Mouse (Mus musculus): Measurements from ENCODE around the gene Pde4b. TPM values are rescaled to one million over a fixed set of nuclear protein-coding genes. Genes with fewer than 3 reads are reported as not detected.

The Pde4b gene
- polyA plus RNA-seq, 1 experiment from 2014 or later, result 14.6 TPM

DNA sequence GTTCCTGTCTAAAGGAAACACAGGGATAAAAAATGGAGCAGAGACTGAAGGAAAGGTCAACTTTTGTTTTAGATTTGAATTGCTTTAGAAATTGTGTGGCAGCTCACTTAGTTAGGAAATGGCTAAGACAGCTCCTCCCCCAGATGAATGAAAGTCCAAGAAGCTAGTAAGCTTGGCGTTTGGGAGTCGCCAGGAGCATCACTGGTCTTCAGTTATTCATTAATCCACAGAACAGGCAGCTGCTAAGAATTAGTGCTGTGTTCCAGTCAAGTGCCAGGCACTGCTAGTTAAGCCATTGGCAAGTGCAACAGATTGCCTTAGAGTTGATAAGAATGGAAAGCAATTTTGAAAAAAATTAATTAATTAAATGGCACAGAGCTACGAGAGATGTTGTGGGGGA, 390.8 kb downstream of the Pde4b start:
- Histone ChIP-seq H3K4me3 (ENCODE audit: low read depth, low read length) (no peak overlapping the region), H3K9me3 (ENCODE audit: control insufficient read depth, low read length) (no peaks in the 10 kb centered on the region), H3K4me1 (replicated peaks; ENCODE audit: control insufficient read depth, insufficient read depth, low read length) (no peaks in the 10 kb centered on the region), H3K27ac (ENCODE audit: low read depth) (no peak overlapping the region), H3K36me3 (ENCODE audit: control insufficient read depth, insufficient read depth, low read length) (no peaks in the 10 kb centered on the region), H3K9ac (ENCODE audit: low read length) (no peak overlapping the region), H3K27me3 (replicated peaks; ENCODE audit: control insufficient read depth, insufficient read depth, low read length) (no peaks in the 10 kb centered on the region), H3K4me2 (ENCODE audit: low read length) (no peak overlapping the region)
- no peak for DNase-seq (ENCODE audit: low spot score)
- ATAC-seq (replicated peaks; ENCODE audit: low FRiP score, low TSS enrichment, low read depth), result no peak
- 45% methylated on average over 3 of the region's 3 CpGs for WGBS

DNA sequence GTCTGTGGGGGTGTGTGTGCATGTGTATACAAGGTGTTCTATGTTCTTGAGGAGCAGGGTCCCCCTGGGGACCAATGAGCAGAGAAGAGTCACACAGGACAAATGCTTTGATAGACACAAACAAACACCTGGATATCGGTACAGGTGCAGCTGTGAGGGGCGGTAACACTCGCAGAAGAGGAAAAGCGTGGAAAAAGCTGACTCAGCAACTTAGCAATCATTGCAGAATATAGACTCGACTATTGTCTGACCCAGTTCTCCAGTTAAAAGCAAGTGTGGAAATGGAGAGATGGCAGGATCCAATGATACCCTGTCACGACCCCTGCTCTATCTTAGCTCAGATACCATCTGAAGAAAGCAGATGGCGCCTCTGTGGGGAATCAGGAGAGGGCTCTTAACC, 391.5 kb downstream of the Pde4b start:
- DNase-seq (ENCODE audit: low spot score) (no peak), ATAC-seq (replicated peaks; ENCODE audit: low FRiP score, low TSS enrichment, low read depth) (no peak)
- H3K27ac ChIP-seq (ENCODE audit: low read depth), result no peak overlapping the region
- H3K4me2 ChIP-seq (ENCODE audit: low read length), result no peak overlapping the region
- H3K9me3 ChIP-seq (ENCODE audit: control insufficient read depth, low read length), result no peaks in the 10 kb centered on the region
- no peak overlapping the region for H3K9ac ChIP-seq (ENCODE audit: low read length)
- H3K4me1 ChIP-seq (replicated peaks; ENCODE audit: control insufficient read depth, insufficient read depth, low read length), result no peaks in the 10 kb centered on the region
- no peak overlapping the region for H3K4me3 ChIP-seq (ENCODE audit: low read depth, low read length)
- H3K27me3 ChIP-seq (replicated peaks; ENCODE audit: control insufficient read depth, insufficient read depth, low read length), result no peaks in the 10 kb centered on the region
- no peaks in the 10 kb centered on the region for H3K36me3 ChIP-seq (ENCODE audit: control insufficient read depth, insufficient read depth, low read length)
- 88% methylated on average over 7 of the region's 7 CpGs for WGBS

DNA sequence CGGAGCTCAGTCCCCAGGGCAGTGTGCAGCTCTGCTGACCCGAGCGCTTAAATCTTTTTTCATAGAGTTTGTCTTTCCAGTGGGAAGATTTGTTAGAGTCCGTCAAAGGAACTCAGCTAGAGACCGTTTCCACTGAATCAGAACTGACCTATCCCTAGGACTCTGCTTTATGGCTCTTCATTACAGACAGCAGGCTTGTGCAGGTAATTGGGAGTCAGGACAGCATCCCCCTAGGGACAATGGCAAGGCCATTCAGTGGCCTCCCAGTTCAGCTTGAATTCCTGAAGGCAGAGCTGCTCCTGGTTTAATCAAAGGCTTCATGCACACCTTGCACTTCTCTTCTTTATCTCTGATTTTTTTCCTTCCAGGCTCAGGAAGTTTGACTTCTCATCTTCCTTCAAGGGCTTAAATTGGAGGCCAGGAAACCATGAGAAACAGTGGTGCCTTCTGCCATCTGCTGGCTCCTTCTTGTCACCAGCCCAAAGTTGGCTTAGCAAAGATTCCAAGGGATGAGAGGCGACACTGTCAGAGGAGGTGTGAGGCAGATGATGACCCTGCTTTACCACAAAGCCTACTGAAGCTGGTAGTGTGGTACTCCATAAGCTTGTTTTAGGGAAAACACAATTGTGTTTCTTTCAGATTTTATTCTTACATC, 393.6 kb downstream of the Pde4b start:
- H3K27me3 ChIP-seq (replicated peaks; ENCODE audit: control insufficient read depth, insufficient read depth, low read length), result no peaks in the 10 kb centered on the region
- no peaks in the 10 kb centered on the region for H3K9me3 ChIP-seq (ENCODE audit: control insufficient read depth, low read length)
- DNase-seq (ENCODE audit: low spot score) (no peak), ATAC-seq (replicated peaks; ENCODE audit: low FRiP score, low TSS enrichment, low read depth) (no peak)
- H3K4me1 ChIP-seq (replicated peaks; ENCODE audit: control insufficient read depth, insufficient read depth, low read length), result no peaks in the 10 kb centered on the region
- no peak overlapping the region for H3K27ac ChIP-seq (ENCODE audit: low read depth)
- H3K4me3 ChIP-seq (ENCODE audit: low read depth, low read length), result no peak overlapping the region
- H3K9ac ChIP-seq (ENCODE audit: low read length), result no peak overlapping the region
- no peaks in the 10 kb centered on the region for H3K36me3 ChIP-seq (ENCODE audit: control insufficient read depth, insufficient read depth, low read length)
- WGBS, result 63% methylated on average over 6 of the region's 6 CpGs
- H3K4me2 ChIP-seq (ENCODE audit: low read length), result no peak overlapping the region

DNA sequence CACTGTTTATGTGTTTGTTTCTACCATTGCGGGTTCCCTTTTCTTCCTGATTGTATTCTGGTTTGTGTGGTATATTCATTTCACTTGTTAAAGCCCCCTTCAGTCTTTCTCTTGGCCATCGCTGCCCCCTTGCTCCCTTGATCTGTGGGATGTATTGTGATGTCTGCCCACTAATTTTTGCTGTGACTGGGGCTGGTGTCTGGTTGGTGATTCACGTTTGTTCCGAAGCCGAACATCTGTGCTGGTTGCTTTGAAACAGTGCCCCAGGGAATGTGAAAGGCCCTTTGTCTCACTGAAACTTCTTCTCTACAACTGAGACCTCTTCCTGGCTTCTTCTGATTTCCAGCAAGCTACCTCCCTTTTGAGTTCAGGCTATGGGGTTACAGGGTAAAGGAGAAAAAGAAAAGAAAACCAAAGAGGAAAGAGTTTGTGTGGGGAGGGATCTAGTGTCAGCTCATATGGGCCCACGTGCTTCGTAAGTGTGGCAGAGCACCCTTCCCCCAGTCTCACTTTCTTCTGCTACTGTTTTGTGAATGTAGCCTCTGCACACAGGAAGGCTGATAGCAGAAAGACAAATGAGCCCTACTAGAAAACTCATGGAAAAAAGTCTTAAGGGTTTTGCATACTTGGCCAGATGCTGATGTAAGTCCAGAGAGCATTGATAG, 396.1 kb downstream of the Pde4b start:
- H3K9ac ChIP-seq (ENCODE audit: low read length), result no peak overlapping the region
- no peak overlapping the region for H3K27ac ChIP-seq (ENCODE audit: low read depth)
- no peaks in the 10 kb centered on the region for H3K9me3 ChIP-seq (ENCODE audit: control insufficient read depth, low read length)
- H3K4me2 ChIP-seq (ENCODE audit: low read length), result no peak overlapping the region
- H3K4me3 ChIP-seq (ENCODE audit: low read depth, low read length), result no peak overlapping the region
- H3K4me1 ChIP-seq (replicated peaks; ENCODE audit: control insufficient read depth, insufficient read depth, low read length), result 0 out of 2 replicates have a peak, but pooled peaks cover under 1% of the 10 kb centered on the region
- H3K27me3 ChIP-seq (replicated peaks; ENCODE audit: control insufficient read depth, insufficient read depth, low read length), result no peaks in the 10 kb centered on the region
- WGBS, result 54% methylated on average over 7 of the region's 7 CpGs
- no peak for ATAC-seq (replicated peaks; ENCODE audit: low FRiP score, low TSS enrichment, low read depth)
- H3K36me3 ChIP-seq (ENCODE audit: control insufficient read depth, insufficient read depth, low read length), result no peaks in the 10 kb centered on the region
- DNase-seq (ENCODE audit: low spot score), result no peak

DNA sequence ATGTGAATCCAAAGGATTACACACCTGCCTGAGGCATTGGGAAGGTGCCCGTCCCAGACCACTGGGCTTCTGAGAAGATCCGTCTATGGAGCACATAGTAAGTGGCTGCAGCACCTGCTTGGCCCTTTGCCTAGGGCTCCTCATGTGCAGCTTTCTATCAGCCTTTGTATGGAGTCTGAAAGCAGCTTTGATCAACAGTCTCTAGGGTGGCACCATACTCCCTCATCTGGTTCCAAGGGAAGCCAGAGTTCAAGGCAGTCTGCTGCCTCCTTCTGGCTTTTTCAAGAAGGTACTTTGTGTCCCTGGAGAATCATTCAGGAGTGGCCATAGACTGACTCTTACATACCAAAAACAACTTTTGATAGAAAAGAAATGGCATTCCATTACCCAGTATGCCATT, 397.4 kb downstream of the Pde4b start:
- ATAC-seq (replicated peaks; ENCODE audit: low FRiP score, low TSS enrichment, low read depth) (no peak), DNase-seq (ENCODE audit: low spot score) (no peak)
- no peak overlapping the region for H3K27ac ChIP-seq (ENCODE audit: low read depth)
- no peak overlapping the region for H3K4me2 ChIP-seq (ENCODE audit: low read length)
- H3K4me3 ChIP-seq (ENCODE audit: low read depth, low read length), result no peak overlapping the region
- WGBS, result 98% methylated on average over 2 of the region's 2 CpGs
- no peaks in the 10 kb centered on the region for H3K27me3 ChIP-seq (replicated peaks; ENCODE audit: control insufficient read depth, insufficient read depth, low read length)
- no peaks in the 10 kb centered on the region for H3K9me3 ChIP-seq (ENCODE audit: control insufficient read depth, low read length)
- H3K9ac ChIP-seq (ENCODE audit: low read length), result no peak overlapping the region
- H3K36me3 ChIP-seq (ENCODE audit: control insufficient read depth, insufficient read depth, low read length), result no peaks in the 10 kb centered on the region
- 0 out of 2 replicates have a peak, but pooled peaks cover 7% of the 10 kb centered on the region for H3K4me1 ChIP-seq (replicated peaks; ENCODE audit: control insufficient read depth, insufficient read depth, low read length)

DNA sequence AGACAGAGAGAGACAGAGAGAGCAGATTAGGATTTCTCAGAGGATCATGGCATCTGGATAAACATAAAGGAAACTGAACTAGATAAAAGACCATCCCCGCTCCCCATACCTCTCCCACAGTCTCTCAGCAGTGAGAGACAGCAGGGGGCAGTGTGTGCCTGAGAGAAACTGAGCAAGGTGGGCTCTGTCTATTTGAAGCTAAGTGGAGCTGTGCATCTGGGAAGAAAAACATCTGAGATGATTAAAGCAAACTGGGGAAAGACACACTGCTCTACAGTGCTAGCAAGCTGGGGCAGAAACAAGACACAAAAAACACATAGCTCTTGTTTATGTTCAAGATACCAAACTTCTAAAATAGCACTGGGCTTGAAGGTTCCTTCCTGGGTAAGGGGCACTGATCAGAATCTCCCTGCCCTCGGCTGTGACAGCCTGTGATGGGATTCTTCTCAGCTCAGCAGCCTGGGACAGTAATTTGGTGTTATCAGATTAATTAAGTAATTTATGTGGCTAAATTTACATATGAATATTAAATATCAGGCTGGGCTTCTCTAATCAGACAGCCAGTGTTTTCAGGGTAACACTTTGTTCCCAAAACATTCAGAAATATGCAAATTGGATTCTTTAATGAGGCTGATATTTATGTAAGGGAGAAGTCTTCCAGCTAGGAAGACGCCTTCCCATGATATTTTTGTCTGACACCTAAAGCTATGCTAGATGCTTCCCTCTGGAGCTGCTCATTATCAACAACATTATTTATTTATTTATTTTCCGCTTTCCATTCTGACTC, 399.0 kb downstream of the Pde4b start:
- DNase-seq (ENCODE audit: low spot score), result no peak
- no peak overlapping the region for H3K4me2 ChIP-seq (ENCODE audit: low read length)
- H3K4me1 ChIP-seq (replicated peaks; ENCODE audit: control insufficient read depth, insufficient read depth, low read length), result 0 out of 2 replicates have a peak, but pooled peaks cover 7% of the 10 kb centered on the region
- no peaks in the 10 kb centered on the region for H3K9me3 ChIP-seq (ENCODE audit: control insufficient read depth, low read length)
- 60% methylated on average over 4 of the region's 4 CpGs for WGBS
- no peaks in the 10 kb centered on the region for H3K36me3 ChIP-seq (ENCODE audit: control insufficient read depth, insufficient read depth, low read length)
- H3K4me3 ChIP-seq (ENCODE audit: low read depth, low read length), result no peak overlapping the region
- no peak overlapping the region for H3K9ac ChIP-seq (ENCODE audit: low read length)
- H3K27me3 ChIP-seq (replicated peaks; ENCODE audit: control insufficient read depth, insufficient read depth, low read length), result no peaks in the 10 kb centered on the region
- no peak overlapping the region for H3K27ac ChIP-seq (ENCODE audit: low read depth)
- no peak for ATAC-seq (replicated peaks; ENCODE audit: low FRiP score, low TSS enrichment, low read depth)

DNA sequence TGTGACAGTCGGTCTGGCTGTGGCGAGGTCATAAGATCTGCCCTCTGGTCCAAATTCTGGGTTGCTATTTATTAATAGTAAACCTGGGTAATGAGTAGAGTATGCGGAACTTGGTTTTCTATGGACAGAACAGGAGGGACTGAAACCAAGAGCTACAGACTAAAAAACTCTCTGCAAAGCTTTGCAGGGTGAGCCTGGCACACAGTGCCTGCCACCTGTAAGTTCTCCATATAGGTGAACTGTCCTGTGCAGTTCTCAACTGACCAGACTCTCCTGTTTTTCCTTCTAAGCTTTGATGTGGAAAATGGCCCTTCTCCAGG, 399.5 kb downstream of the Pde4b start:
- H3K27ac ChIP-seq (ENCODE audit: low read depth), result no peak overlapping the region
- H3K4me3 ChIP-seq (ENCODE audit: low read depth, low read length), result no peak overlapping the region
- ATAC-seq (replicated peaks; ENCODE audit: low FRiP score, low TSS enrichment, low read depth), result no peak
- WGBS, result 83% methylated on average over 3 of the region's 3 CpGs
- DNase-seq (ENCODE audit: low spot score), result no peak
- no peak overlapping the region for H3K4me2 ChIP-seq (ENCODE audit: low read length)
- H3K9me3 ChIP-seq (ENCODE audit: control insufficient read depth, low read length), result no peaks in the 10 kb centered on the region
- H3K27me3 ChIP-seq (replicated peaks; ENCODE audit: control insufficient read depth, insufficient read depth, low read length), result no peaks in the 10 kb centered on the region
- H3K9ac ChIP-seq (ENCODE audit: low read length), result no peak overlapping the region
- 0 out of 2 replicates have a peak, but pooled peaks cover 7% of the 10 kb centered on the region for H3K4me1 ChIP-seq (replicated peaks; ENCODE audit: control insufficient read depth, insufficient read depth, low read length)
- no peaks in the 10 kb centered on the region for H3K36me3 ChIP-seq (ENCODE audit: control insufficient read depth, insufficient read depth, low read length)

DNA sequence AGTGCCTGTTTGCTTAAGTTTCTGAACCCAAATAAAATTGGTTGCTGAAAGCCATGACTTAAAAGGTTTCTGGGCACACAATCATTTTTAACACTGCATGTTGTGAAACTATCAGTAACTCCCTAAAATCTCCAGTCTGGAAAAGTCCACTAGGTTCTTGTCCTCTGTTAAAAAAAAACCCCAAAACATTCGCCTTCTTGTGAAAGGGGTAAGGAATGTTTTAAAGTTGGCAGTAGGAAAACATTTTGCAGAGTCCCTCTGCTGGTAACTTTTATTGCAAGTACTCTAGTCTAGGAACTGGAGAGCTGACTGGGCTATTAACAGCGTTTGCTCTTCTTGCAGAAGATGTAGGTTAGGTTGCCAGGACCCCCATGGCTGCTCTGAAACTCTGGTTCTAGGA, 400.7 kb downstream of the Pde4b start:
- Histone ChIP-seq H3K4me3 (ENCODE audit: low read depth, low read length) (no peak overlapping the region), H3K27ac (ENCODE audit: low read depth) (no peak overlapping the region), H3K36me3 (ENCODE audit: control insufficient read depth, insufficient read depth, low read length) (no peaks in the 10 kb centered on the region), H3K4me2 (ENCODE audit: low read length) (no peak overlapping the region), H3K9ac (ENCODE audit: low read length) (no peak overlapping the region), H3K9me3 (ENCODE audit: control insufficient read depth, low read length) (no peaks in the 10 kb centered on the region), H3K27me3 (replicated peaks; ENCODE audit: control insufficient read depth, insufficient read depth, low read length) (no peaks in the 10 kb centered on the region), H3K4me1 (replicated peaks; ENCODE audit: control insufficient read depth, insufficient read depth, low read length) (0 out of 2 replicates have a peak, but pooled peaks cover 7% of the 10 kb centered on the region)
- WGBS, result 24% methylated on average over 2 of the region's 2 CpGs
- DNase-seq (ENCODE audit: low spot score), result no peak
- ATAC-seq (replicated peaks; ENCODE audit: low FRiP score, low TSS enrichment, low read depth), result no peak

All from intestine, embryonic 14.5 days (tissue).